Mouse (Mus musculus) mouse embryonic stem cell (cell line): ENCODE measurements at regions not wholly inside any gene's neighbourhood (a gene's known extent, or its start where the extent isn't known, plus 50 kb on each side); places are given as distances from the start of the nearest gene placed in this dataset.

Experiments
- in situ Hi-C, 2 experiments: fragments of 300-500 bp; cut with MboI; formaldehyde crosslinking; loops; 1 replicate in 1 of 2; 3 replicates in 1 of 2; pipeline ENCODE4 v1.14.3; 2019 to 2020; ENCODE audit warnings: low sequenced_read_pairs in 2 of 2, low pct_unique_long_range_greater_than_20kb in 1 of 2, mixed read lengths in 1 of 2; ENCODE audit not compliant: unreplicated experiment in 1 of 2

- in situ Hi-C loops, result no loop called here
Observed at GRCm38 (mm10) chrX:143462632-143463031, 55.8 kb upstream of the Pak3 start.

GRCm38 (mm10) chrX:143448636-143449346 is 54.7 kb upstream of the Chrdl1 start:
- in situ Hi-C loops, result loop anchor here in 1 of 2 experiments (10.0 to 25.0 kb wide), 2 partner anchors 354 to 636 kb away; partner anchors contain the start of gene Rtl9

- in situ Hi-C loops, result loop anchor here in 1 of 2 experiments (10.0 to 25.0 kb wide), 2 partner anchors 350 to 632 kb away; partner anchors contain the start of gene Rtl9
Observed at GRCm38 (mm10) chrX:143444581-143444980, 50.5 kb upstream of the Chrdl1 start.
